Mouse (Mus musculus): Measurements from ENCODE around the gene Relb.
A peak's percentile ranks its signal among the peaks of the same experiment; 100 is the strongest.
"Not testable (repeated sequence)": the region's sequence is repeated elsewhere in the genome, so short reads cannot be mapped to it uniquely, and the experiment has no call there.

Gene Relb

GRCm38 (mm10) chr7:19632275-19632674 lies 3.0 kb upstream of the Relb start:
- DNase-seq (ENCODE audit: extremely low spot score), result no peak

GRCm38 (mm10) chr7:19628536-19629360 lies 490 bp downstream of the Relb start:
- DNase-seq (ENCODE audit: extremely low spot score), result peak; percentile 97

GRCm38 (mm10) chr7:19628192-19628535 lies 1.1 kb downstream of the Relb start:
- no peak for DNase-seq (ENCODE audit: extremely low spot score)

- no peak for DNase-seq (ENCODE audit: extremely low spot score)
These were observed 1.5 kb downstream of the Relb start for GRCm38 (mm10) chr7:19627721-19628120.

GRCm38 (mm10) chr7:19623433-19623832 lies 5.8 kb downstream of the Relb start:
- no peak for DNase-seq (ENCODE audit: extremely low spot score)

GRCm38 (mm10) chr7:19622241-19622640 lies 7.0 kb downstream of the Relb start:
- DNase-seq (ENCODE audit: extremely low spot score), result no peak

- no peak for DNase-seq (ENCODE audit: extremely low spot score)
These were observed 8.4 kb downstream of the Relb start for GRCm38 (mm10) chr7:19620811-19621210.

- peak; percentile 82 for DNase-seq (ENCODE audit: extremely low spot score)
These were observed 10.0 kb downstream of the Relb start for GRCm38 (mm10) chr7:19619004-19619801.

GRCm38 (mm10) chr7:19615036-19615577 lies 14.1 kb downstream of the Relb start:
- no peak for DNase-seq (ENCODE audit: extremely low spot score)

- no peak for DNase-seq (ENCODE audit: extremely low spot score)
These were observed 18.3 kb downstream of the Relb start for GRCm38 (mm10) chr7:19610969-19611368.

- DNase-seq (ENCODE audit: extremely low spot score), result no peak
These were observed 19.5 kb downstream of the Relb start for GRCm38 (mm10) chr7:19609641-19610332.

- no peak for DNase-seq (ENCODE audit: extremely low spot score)
These were observed 21.9 kb downstream of the Relb start for GRCm38 (mm10) chr7:19607291-19607690.

GRCm38 (mm10) chr7:19604606-19605214 lies 24.5 kb downstream of the Relb start:
- not testable (repeated sequence) for DNase-seq (ENCODE audit: extremely low spot score)

GRCm38 (mm10) chr7:19603849-19604605 lies 25.2 kb downstream of the Relb start, which contains the start of gene Clasrp:
Gene Clasrp (minus strand): TSS chr7:19604486.
- DNase-seq (ENCODE audit: extremely low spot score), result peak; percentile 95

GRCm38 (mm10) chr7:19603055-19603454 lies 26.2 kb downstream of the Relb start:
- DNase-seq (ENCODE audit: extremely low spot score), result no peak

- DNase-seq (ENCODE audit: extremely low spot score), result no peak
These were observed 28.7 kb downstream of the Relb start for GRCm38 (mm10) chr7:19600562-19600961.

GRCm38 (mm10) chr7:19593061-19593730 lies 36.0 kb downstream of the Relb start:
- no peak for DNase-seq (ENCODE audit: extremely low spot score)

- peak; percentile 71 for DNase-seq (ENCODE audit: extremely low spot score)
These were observed 39.3 kb downstream of the Relb start for GRCm38 (mm10) chr7:19589917-19590316.

GRCm38 (mm10) chr7:19589207-19589606 lies 40.0 kb downstream of the Relb start:
- no peak for DNase-seq (ENCODE audit: extremely low spot score)

GRCm38 (mm10) chr7:19586269-19586668 lies 43.0 kb downstream of the Relb start:
- DNase-seq (ENCODE audit: extremely low spot score), result no peak
